Mouse (Mus musculus): ENCODE results near the gene Hmg20b.

- TF ChIP-seq EP300 (IDR thresholded peaks at IDR 0.05; ENCODE audit: low read depth) = no peak
- TF ChIP-seq CTCF (IDR thresholded peaks at IDR 0.05; ENCODE audit: low read depth) = no peak
Observed at GRCm38 (mm10) chr10:81385603-81386306, 35.5 kb upstream of the Hmg20b start.

Data from heart, postnatal 0 days (tissue).